Mouse (Mus musculus) mouse embryonic stem cell (cell line): ENCODE data around the gene Gm20388.

ENCODE experiments used
- in situ Hi-C, 2 experiments: fragments of 300-500 bp; cut with MboI; formaldehyde crosslinking; loops; 1 replicate in 1 of 2; 3 replicates in 1 of 2; pipeline ENCODE4 v1.14.3; 2019 to 2020; ENCODE audit warnings: low sequenced_read_pairs in 2 of 2, low pct_unique_long_range_greater_than_20kb in 1 of 2, mixed read lengths in 1 of 2; ENCODE audit not compliant: unreplicated experiment in 1 of 2

Gm20388 gene

DNA sequence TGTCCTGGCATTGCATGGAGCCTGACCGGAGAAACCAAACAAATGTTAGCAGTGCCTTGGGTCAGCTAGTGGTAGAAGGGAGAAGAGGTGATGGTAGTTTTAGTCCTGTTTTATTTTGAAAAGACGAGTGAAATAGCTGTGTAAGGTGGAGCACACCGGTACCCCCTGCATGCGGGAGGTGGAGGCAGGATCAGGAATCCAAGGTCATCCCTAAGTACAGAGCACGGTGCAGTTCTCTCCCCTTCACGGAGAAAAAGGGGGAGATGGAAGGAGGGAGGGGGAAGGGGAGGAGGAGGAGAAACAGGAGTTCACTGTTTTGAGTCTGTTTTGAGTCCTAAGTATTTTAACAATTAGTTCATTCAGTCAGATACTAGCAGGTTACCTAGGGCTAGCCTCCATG, 2.0 kb downstream of the Gm20388 start:
- in situ Hi-C loops = no loop called here

DNA sequence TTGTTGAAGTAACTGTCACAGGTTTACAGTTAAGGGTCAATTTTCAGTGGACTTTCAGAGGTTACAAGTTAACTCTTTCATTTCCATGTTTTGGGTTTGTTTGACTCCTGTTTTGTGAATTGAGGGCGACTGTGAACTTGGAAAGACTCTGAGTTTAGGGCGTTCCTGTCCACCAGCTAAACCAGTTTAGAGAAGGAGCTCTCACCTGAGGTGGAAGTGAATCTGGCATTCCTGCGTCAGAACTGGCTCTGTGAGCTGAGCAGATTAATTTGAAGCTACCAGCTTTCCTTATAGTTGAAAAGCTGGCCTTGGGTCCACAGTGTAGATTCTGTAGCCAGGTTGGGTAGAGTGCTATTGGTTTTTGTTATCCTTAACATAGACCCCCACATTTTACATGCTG, 2.5 kb downstream of the Gm20388 start:
- in situ Hi-C loops = no loop called here

DNA sequence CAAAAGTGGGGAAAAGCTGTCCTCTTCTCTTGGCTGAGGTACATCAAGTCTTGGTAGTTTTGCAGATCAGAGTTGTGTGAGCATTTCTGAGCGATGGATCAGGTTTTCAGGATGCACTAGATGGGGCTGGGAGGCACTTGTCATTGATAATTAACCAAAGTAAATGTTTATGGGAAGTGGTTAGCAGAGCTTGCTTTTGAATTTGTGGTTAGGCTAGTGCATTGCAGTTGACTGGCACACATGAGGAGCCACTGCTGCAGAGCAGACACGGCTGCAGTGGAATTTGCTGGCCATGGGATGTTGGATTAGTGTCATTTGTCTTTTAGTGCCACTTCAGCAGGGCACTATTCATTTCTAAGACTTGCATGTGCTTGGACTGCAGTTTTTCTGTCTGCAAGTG, 3.5 kb downstream of the Gm20388 start:
- in situ Hi-C loops = no loop called here

DNA sequence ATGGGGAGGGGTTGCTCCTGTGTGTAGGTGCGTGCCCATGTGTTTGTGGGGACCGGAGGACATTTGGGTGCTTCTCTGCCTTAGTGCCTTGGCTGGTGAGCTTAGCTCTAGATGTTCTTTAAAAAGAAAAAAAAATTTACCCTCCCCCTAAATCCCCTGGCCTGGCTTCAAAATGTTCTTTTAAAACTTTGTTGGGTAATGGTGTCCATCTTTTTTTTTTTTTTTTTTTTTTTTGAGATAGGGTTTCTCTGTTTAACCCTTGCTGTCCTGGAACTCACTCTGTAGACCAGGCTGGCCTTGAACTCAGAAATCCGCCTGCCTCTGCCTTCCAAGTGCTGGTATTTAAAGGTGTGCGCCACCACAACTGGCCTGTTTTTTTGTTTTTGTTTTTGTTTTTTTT, 4.7 kb downstream of the Gm20388 start:
- in situ Hi-C loops = no loop called here

DNA sequence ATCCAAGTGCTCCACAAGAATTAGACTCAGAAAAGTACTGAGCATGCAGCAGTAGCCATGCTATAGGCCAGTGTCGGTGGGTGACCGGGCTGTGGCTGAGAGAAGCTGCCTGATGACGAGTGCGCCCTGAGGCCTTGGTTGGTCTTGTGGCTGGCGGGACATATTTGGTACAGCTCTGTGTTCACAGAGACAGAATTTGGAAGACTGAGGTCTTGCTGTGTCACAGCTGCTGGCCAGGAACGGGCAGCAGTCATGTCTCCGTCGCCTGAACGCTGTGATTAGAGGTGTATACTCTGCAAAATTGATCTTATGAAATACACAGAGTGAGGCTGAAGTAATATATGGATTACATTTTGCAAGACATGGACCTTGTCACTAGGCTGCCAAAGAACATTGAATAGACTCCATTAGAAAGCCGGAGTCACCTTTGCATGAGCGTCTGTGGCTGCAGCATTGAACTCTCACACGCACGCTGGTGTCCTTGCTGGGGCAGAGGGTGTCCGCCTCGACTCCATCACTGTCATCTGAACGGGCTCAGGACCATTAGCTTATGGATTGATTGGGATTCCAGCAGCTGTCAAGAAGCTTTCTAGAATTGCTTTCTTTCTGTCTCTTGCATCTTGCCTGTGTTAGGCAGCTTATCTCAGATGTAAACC, 5.7 kb downstream of the Gm20388 start:
- in situ Hi-C loops = no loop called here

DNA sequence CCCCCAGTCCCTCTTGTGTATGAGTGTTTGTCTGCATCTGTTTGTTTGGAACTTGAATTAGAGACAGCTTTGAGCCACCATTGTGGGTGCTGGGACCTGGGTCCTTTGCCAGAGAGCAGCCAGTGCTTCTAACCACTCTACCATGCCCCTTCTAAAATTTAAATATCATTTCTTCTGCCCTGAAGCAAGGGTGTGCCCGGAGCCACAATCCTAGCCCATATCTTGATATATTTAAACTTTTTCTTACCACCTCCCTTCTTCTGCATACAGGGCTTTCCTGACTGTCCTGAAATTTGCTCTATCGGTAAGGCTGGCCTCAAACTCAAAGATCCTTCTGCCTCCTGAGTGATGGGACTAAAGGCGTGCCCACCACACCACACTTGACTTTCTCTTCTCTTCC, 6.8 kb downstream of the Gm20388 start:
- in situ Hi-C loops = no loop called here

DNA sequence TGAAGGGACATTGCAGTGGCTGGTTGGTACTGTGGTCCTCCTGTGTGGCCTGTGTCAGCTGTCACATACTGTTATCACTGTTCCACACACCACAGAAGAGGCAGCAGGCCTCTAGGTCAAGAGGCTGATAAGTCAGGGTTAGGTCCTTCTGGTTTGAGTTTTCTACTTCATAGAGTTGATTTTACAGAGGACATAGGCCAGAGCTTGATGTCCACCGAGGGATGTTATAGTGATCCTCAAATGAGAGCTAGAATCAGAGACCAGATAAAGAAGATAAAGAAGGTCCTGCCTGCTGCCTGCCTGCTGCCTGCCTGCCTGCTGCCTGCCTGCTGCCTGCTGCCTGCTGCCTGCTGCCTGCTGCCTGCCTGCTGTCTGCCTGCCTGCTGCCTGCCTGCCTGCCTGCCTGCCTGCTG, 7.5 kb downstream of the Gm20388 start:
- in situ Hi-C loops = no loop called here

DNA sequence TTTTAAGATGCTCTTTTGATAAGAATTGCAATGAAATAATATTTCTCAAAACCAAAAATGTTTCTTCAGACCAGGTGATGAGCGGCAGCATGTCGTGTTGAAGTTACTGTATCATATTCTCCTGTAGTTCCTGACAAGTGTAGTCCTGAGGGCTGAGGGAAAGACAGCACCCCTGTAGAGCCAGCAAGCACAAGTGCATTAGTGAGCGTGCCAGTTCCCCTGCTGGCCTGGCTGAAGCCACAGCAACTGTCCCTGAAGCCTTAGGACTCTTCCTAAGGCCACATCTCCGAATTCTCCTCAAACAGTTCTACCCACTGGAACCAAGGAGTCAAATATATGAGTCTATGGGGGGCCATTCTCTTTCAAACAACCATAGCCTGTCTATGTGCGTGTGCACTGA, 12.6 kb downstream of the Gm20388 start:
- in situ Hi-C loops = no loop called here

DNA sequence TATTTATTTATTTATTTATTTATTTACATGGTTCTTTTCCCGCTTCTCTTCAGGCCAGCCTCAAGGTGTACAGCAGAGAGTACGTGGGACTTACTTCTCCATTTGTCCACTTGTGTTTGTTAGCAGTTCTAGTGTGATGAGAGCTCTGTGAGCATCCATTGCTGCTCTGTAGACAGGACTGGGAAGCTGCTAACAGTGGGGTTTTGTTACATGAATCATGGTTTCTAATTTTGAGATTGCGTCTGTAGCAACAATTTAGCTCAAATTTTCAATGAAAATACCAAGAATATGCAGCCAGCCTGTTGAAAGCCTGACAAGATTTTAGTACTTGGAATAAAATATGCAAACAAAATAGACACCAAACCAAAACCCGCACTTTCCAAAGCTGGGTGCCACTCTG, 14.8 kb downstream of the Gm20388 start:
- in situ Hi-C loops = no loop called here

DNA sequence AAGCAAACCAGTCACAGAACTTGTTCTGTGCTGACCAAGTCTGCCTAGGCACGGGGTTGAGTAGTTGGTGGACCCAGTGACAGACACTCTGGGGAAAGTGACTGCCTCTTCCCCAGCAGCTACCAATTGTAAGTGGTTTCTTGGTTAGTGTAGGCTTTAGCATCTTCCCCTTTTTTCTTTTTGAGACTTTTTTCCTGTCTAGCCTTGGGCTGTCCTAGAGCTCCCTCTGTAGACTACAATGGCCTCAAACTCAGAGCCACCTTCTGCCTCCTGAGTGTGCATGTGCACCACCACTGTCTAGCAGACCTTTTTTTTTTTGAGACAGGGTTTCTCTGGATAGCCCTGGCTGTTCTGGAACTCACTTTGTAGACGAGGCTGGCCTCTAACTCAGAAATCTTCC, 15.8 kb downstream of the Gm20388 start:
- in situ Hi-C loops = no loop called here

DNA sequence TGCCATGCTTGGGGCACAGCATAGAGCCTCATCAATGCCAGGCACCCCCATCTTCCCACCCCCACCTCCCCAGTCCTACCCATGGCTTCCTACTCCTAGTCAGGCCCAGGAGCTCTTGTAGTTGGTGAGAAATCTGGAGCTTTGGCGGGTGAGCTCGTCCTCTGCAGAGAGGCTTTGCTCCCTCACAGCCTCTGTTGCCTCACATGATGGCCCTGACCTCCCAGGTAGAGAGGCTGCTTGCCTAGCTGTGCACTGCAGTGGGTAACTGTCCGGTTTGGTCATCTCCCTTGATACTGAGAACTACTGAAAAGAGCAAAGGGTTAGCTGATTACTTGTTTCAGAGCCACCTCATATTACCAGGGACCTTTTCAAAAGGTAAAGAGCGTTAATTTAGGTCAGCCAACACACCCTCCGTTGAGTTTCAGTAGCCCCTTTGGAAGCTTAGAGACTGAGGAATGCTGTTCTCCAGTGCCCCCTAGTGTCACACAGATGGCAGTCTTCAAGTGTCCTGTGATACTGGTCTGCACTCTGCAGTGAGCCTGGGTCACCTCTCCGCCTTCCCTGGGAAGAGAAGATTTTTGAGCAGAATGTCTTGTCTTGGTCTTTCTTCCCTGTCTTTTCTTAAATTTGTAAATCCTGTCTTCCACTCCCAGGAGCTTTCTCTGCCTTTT, 16.9 kb downstream of the Gm20388 start:
- in situ Hi-C loops = no loop called here

DNA sequence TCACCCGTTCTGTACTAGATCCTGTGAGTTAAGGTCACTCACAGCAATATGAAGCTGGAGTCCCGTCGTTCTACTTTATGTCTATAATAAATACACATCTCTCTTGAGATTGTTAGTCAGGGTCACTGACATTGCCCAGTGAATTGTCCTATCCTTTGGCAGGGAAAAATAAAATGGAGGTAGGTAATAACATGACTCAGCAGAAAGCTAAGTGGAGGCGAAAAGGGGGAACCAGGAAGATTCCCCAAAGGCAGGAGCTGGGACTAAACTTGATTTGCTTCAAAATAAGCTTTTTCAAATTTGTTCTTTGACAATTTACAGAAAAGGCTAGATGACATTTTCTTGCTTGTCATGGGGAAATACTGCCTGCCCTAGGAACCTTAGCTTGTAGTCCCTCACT, 20.7 kb downstream of the Gm20388 start:
- in situ Hi-C loops = no loop called here

DNA sequence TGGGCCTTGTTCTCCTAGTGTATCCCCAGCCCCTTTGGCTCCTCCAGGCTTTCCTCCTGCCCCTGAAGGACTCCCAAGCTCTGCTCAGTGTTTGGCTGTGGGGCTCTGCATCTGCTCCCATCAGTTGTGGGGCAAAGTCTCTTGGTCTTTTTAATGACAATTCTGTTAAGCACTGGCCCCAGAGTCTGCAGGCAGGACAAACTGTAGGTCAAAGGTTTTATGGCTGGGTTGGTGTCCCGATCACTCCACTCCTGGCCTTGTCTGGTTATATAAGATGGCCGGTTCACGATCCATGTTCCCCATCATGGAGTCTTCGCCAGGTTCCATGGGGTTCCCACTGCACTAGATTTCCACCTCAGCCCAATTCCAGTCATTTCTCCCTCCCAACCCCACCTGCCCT, 23.0 kb downstream of the Gm20388 start:
- in situ Hi-C loops = no loop called here

DNA sequence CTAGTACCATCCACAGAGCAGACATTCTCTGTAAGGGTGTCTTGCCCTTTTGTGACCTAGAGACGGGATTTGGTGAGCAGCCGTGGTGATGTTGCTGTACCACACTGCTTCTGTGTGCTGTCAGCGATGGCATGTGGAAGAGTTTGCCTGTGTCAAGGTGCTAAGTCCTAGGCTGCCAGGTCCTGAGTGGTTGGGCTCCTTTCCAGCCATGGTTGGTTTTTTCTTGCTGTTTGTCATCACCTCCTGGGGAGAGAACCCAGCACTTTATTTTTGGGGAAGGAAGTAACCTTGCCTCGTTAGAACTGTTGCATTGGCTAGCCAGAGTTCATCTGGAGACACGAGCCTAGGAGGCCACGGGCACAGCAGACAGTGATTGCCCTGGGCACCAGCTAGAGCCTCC, 24.9 kb downstream of the Gm20388 start:
- in situ Hi-C loops = no loop called here

DNA sequence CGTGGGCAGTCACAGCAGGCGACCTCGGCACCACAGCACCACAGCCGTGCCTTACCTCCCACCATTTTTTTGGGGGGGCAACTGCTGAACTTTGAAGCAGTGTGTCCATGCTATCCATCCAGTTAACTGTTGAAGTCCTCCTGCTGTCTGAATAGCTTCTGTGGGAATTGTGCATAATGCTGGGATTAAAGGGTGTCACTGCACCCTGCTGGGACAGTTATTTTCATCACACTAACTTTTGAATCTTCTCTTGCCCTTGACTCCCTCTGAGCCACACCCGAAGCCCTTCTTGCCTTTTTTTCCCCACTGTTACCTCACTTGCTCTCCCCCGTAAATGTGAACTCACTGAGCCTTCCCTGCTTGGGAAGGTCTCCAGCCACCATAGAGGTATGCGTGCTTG, 27.8 kb downstream of the Gm20388 start:
- in situ Hi-C loops = no loop called here

DNA sequence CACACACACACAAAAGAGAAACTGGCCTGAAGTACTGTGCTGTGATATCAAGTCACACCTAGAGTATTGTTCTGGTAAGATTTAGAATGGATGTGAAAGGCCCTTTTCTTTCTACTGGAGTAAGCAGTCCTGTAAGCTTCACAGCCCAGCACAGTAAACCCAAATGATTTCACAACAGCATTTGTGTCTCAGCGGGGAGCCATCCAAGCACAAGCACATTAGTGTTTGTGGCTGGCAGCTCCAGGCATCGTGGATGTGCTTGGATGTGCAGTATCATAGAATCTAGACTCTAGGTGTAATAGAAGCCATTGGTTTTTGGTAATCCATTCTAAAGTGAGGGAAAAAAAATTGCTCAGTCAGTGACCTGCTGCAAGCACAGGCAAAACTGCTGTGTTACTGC, 28.7 kb downstream of the Gm20388 start:
- in situ Hi-C loops = no loop called here

DNA sequence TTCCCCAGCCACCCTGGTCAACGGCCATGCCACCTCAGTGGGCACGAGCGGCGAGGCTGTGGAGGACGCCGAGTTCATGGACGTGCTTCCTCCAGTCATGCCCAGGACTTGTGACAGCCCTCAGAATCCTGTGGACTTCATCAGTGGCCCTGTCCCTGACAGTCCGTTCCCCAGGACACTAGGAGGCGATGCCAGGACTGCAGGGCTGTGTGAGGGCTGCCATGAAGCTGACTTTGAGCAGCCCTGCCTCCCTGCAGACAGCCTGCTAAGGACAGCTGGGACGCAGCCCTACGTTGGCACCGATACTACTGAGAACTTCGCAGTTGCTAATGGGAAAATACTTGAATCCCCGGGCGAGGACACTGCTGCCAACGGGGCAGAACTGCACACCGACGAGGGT, 30.8 kb downstream of the Gm20388 start:
- in situ Hi-C loops = no loop called here

DNA sequence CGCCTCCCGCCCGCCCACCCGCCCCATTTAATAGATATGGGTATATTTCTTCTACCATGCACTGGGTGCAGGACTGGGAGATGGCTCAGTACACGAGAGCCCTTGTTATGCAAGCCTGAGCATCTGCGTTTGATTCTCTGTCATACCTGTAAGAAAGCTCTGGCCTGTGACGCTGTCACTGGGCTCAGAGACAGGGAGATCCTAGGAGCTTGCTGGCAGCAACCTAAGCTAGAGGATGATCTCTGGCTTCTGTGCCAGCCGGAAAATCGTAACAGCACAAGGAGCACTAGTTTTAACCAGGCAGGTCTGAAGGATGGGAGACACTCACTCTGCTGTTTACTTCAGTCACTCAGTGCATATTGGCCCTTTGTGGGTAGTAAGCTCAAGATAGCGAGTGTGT, 33.0 kb downstream of the Gm20388 start:
- in situ Hi-C loops = no loop called here

DNA sequence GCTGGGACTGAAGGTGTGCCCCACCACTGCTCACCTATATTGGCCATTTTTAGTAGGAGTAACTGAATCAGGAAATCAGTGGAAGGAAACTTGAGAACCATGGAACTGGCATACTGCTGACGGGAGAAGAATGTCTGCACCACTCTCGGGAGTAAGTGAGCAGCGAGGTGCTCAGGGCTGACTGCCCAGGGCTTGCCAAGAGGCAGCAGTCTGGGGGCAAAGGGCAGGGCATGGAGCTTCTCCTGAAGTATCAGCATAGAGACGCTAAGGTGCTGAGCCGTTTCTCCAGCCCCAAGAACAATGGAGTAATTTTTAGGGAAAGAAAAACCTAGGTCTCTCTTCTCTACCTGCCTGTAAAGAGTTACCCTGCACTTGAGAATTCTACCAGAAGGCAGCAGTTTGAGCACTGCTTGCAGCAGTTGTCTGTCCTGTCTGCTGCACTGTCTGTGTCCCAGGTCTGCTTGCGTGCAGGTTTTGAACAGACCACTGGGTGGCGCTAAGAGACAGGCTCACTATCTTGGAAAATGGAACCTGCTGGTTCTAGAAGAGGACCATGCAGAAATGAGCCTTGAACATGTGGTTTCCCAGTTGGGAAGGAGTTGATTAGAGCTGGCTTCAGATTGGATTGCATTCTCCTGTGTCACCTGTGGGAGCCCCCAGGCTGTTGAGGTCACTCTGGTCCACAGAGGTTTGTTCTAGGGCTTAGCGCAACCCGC, 33.6 kb downstream of the Gm20388 start:
- in situ Hi-C loops = no loop called here

DNA sequence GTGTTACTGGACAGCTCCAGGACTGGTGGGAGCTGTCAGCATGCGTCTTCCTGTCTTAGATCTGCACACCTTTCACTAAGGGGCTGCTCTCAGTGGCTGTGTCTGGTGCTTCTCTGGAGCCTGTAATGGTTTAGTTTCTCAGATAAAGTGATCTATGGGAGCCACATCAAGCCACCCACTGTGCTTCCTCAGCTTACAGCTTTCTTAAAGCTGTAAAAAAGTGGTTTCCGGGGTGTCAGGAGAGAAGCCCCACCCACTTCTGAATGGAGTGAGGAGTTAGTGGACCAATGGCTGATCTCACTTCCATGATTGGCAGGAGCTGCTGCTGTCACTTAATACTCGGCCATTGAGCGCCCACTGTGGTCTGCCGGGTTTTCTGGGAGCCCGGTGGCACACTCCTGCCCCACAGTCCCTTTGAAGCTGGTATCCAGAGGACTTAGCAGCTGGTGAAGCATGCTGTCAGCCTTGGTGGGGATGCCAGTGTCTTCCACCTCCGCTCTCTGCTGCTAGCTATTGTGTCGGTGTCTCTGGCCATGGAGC, 35.8 kb downstream of the Gm20388 start:
- in situ Hi-C loops = no loop called here
